Mouse (Mus musculus) neural tube, embryonic 15.5 days (tissue): Measurements from ENCODE around the gene Slc25a3. TPM values are rescaled to one million over a fixed set of nuclear protein-coding genes. Genes with fewer than 3 reads are reported as not detected.

Experiments
- ATAC-seq: fragments of 200-750 bp; cut with Nextera tagmentation; 2 replicates; pipeline ENCODE4 v1.8.0; 2017; ENCODE audit warnings: mild to moderate bottlenecking, moderate TSS enrichment, moderate library complexity; ENCODE audit not compliant: low FRiP score
- H3K27ac ChIP-seq: fragments of 300-500 bp; sonication (generic); replicated peaks from 2 replicates; pipeline ENCODE4 v1.5.1; 2015; ENCODE audit warnings: mild to moderate bottlenecking, inconsistent platforms
- H3K27me3 ChIP-seq: fragments of 300-500 bp; sonication (generic); replicated peaks from 2 replicates; pipeline ENCODE4 v1.6.1; 2015; ENCODE audit warnings: inconsistent platforms
- H3K36me3 ChIP-seq: fragments of 300-500 bp; sonication (generic); 2 replicates; pipeline ENCODE4 v1.6.1; 2015; ENCODE audit warnings: inconsistent platforms
- H3K4me1 ChIP-seq: fragments of 300-500 bp; sonication (generic); 2 replicates; pipeline ENCODE4 v1.6.1; 2015; ENCODE audit warnings: inconsistent platforms
- H3K4me2 ChIP-seq: fragments of 300-500 bp; sonication (generic); 2 replicates; pipeline ENCODE4 v1.6.1; 2015; ENCODE audit warnings: inconsistent platforms, mild to moderate bottlenecking, moderate library complexity
- H3K4me3 ChIP-seq: fragments of 300-500 bp; sonication (generic); replicated peaks from 2 replicates; pipeline ENCODE4 v1.5.1; 2015; ENCODE audit warnings: mild to moderate bottlenecking, inconsistent platforms
- H3K9ac ChIP-seq: fragments of 300-500 bp; sonication (generic); replicated peaks from 2 replicates; pipeline ENCODE4 v1.6.1; 2015; ENCODE audit warnings: mild to moderate bottlenecking, inconsistent platforms
- H3K9me3 ChIP-seq: fragments of 300-500 bp; sonication (generic); replicated peaks from 2 replicates; pipeline ENCODE4 v1.6.1; 2016; ENCODE audit warnings: inconsistent platforms
- WGBS: fragments of 180-500 bp; shearing (Covaris S2); methylation state at CpG from one replicate; pipeline ENCODE4 v1.1.7; 2015; ENCODE audit warnings: mixed read lengths; 5-methylcytosine and 5-hydroxymethylcytosine counted together
- polyA plus RNA-seq: library from polyadenylated mRNA; unstranded; fragments of >200 nt; fragmentation: Nextera tagmentation; extraction: Ambion mirVana; gene quantifications from 2 replicates; pipeline ENCODE4 v1.2.1, GENCODE M21; 2015

The Slc25a3 gene
- 595 and 628 TPM in 2 replicates for polyA plus RNA-seq

DNA sequence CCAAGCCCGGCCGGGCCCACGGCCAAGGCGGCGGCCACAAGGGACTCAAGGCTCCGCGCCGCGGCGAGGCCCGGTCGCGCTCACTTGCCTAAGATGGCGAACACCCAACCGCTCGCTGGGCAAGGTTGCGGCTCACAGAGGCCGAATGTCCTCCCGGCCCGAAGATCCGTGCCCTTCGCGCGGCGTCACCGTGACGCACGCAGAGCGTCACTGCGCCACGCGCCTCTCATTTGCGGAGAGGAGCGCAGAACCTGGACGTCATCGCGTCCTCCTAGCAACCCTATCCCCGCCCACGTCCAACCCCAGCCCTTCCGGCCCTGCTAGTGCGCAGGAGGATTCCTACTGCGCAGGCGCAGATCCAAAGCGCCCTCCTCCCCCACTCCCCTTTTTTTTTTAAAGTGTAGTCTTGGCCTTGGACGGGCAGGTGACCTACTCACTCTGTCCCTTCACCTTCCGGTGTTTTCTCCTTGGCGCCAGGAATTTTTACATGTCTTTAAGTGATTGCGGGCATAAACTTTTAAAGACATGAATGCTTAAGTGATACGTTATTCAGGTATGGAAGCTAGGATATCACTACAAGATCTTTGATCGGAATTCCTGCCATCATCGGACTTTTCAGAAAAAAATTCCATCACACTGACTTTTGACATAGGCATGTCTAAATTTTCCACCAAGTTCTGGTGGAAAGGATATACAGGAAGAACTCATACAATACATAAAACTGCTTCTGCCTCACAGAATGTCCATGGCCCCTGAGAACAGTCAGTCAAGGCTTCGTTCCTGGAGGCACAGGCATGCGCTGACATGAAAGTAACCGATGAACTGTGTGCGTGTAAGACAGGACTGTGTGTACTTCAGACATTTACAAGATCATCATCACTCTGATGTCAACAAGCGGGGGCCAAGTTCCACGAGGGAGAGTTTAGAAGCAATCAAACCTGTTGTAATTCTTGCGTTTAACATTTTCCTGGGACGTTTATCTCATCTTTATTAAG, at the start of gene Slc25a3:
Gene Slc25a3 (minus strand): TSS at position 232 of the 995 bp plus-strand sequence.
- no peaks in the 10 kb centered on the region for H3K9me3 ChIP-seq
- peak; percentile 100 for ATAC-seq
- 12% methylated on average over 59 of the region's 59 CpGs for WGBS

GRCm38 (mm10) chr10:91172329-91173100, 48.7 kb upstream of the Slc25a3 start:
- Histone ChIP-seq H3K27ac (peak overlapping the region; percentile 99), H3K4me3 (peak overlapping the region; percentile 96), H3K9ac (peak overlapping the region; percentile 98), H3K27me3 (no peaks in the 10 kb centered on the region), H3K9me3 (no peaks in the 10 kb centered on the region), H3K36me3 (no peaks in the 10 kb centered on the region), H3K4me2 (peak overlapping the region; percentile 65), H3K4me1 (peaks cover 26% of the 10 kb centered on the region)
- WGBS, result 81% methylated on average over 14 of the region's 14 CpGs
- no peak for ATAC-seq

More for the DNA sequence above, at the start of gene Slc25a3:
- Histone ChIP-seq H3K9ac (peak within 1 kb of the TSS; percentile 94), H3K4me3 (peak within 1 kb of the TSS; percentile 83), H3K36me3 (peaks cover 19% of the 10 kb centered on the region), H3K27me3 (no peaks in the 10 kb centered on the region), H3K4me2 (peak within 1 kb of the TSS; percentile 72), H3K27ac (peak within 1 kb of the TSS; percentile 97), H3K4me1 (peaks cover 27% of the 10 kb centered on the region)

GRCm38 (mm10) chr10:91171455-91172328, 47.8 kb upstream of the Slc25a3 start:
- Histone ChIP-seq H3K4me1 (peaks cover 32% of the 10 kb centered on the region), H3K9ac (peak overlapping the region; percentile 98), H3K4me2 (peak overlapping the region; percentile 65), H3K27ac (peak overlapping the region; percentile 99), H3K9me3 (no peaks in the 10 kb centered on the region), H3K27me3 (no peaks in the 10 kb centered on the region), H3K4me3 (peak overlapping the region; percentile 96), H3K36me3 (no peaks in the 10 kb centered on the region)
- ATAC-seq, result peak; percentile 97
- WGBS, result under 1% methylated on average over 68 of the region's 68 CpGs

GRCm38 (mm10) chr10:91171041-91171440, 47.2 kb upstream of the Slc25a3 start:
- Histone ChIP-seq H3K27ac (peak overlapping the region; percentile 99), H3K4me3 (peak overlapping the region; percentile 96), H3K4me2 (peak overlapping the region; percentile 65), H3K27me3 (no peaks in the 10 kb centered on the region), H3K36me3 (no peaks in the 10 kb centered on the region), H3K4me1 (peaks cover 34% of the 10 kb centered on the region), H3K9me3 (no peaks in the 10 kb centered on the region), H3K9ac (peak overlapping the region; percentile 98)
- under 1% methylated on average over 40 of the region's 59 CpGs for WGBS
- ATAC-seq, result peak; percentile 73

GRCm38 (mm10) chr10:91170143-91170941, 46.5 kb upstream of the Slc25a3 start:
- Histone ChIP-seq H3K36me3 (no peaks in the 10 kb centered on the region), H3K4me3 (peak overlapping the region; percentile 96), H3K4me1 (peaks cover 34% of the 10 kb centered on the region), H3K27ac (peak overlapping the region; percentile 99), H3K4me2 (peak overlapping the region; percentile 65), H3K9ac (peak overlapping the region; percentile 98), H3K27me3 (no peaks in the 10 kb centered on the region), H3K9me3 (no peaks in the 10 kb centered on the region)
- ATAC-seq, result peak; percentile 71
- under 1% methylated on average over 40 of the region's 50 CpGs for WGBS

GRCm38 (mm10) chr10:91169414-91170065, 45.7 kb upstream of the Slc25a3 start:
- Histone ChIP-seq H3K27ac (no peak overlapping the region), H3K4me3 (peak overlapping the region; percentile 96), H3K27me3 (no peaks in the 10 kb centered on the region), H3K4me2 (peak overlapping the region; percentile 65), H3K9ac (peak overlapping the region; percentile 98; the same call in 1 of the 2 replicates), H3K36me3 (0 out of 2 replicates have a peak, but pooled peaks cover under 1% of the 10 kb centered on the region), H3K9me3 (no peaks in the 10 kb centered on the region), H3K4me1 (peaks cover 34% of the 10 kb centered on the region)
- no peak for ATAC-seq
- WGBS, result 38% methylated on average over 17 of the region's 17 CpGs

- Histone ChIP-seq H3K36me3 (peaks cover 17% of the 10 kb centered on the region), H3K4me3 (no peak overlapping the region), H3K4me1 (peaks cover 34% of the 10 kb centered on the region), H3K4me2 (peak overlapping the region; percentile 4), H3K9me3 (no peaks in the 10 kb centered on the region), H3K27me3 (no peaks in the 10 kb centered on the region), H3K9ac (no peak overlapping the region), H3K27ac (no peak overlapping the region)
- 55% methylated on average over 7 of the region's 7 CpGs for WGBS
- ATAC-seq, result no peak
These were observed 43.5 kb upstream of the Slc25a3 start for GRCm38 (mm10) chr10:91167352-91167751.

- Histone ChIP-seq H3K9ac (no peak overlapping the region), H3K27me3 (no peaks in the 10 kb centered on the region), H3K4me1 (peaks cover 30% of the 10 kb centered on the region), H3K4me3 (no peak overlapping the region), H3K27ac (no peak overlapping the region), H3K4me2 (peak overlapping the region; percentile 4), H3K36me3 (peaks cover 22% of the 10 kb centered on the region), H3K9me3 (no peaks in the 10 kb centered on the region)
- 63% methylated on average over 5 of the region's 5 CpGs for WGBS
- ATAC-seq, result no peak
These were observed 43.0 kb upstream of the Slc25a3 start for GRCm38 (mm10) chr10:91166890-91167289.

DNA sequence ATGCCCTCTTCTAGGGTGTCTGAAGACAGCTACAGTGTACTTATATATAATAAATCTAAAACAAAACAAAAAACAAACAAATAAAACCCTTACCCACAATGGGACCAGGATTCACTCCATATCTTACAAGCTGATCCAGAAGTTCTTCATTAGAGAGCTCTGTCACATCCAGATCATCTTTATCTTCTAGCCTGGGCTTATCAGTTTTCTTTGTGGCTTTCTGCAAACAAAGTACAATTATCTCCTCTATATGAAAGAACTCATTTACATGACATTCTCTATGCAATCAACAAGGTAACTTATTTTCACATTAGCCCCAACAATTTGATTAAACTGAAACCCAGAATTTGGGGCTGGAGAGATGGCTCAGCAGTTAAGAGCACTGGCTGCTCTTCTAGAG, 42.0 kb upstream of the Slc25a3 start:
- no peak overlapping the region for H3K27ac ChIP-seq
- H3K4me1 ChIP-seq, result peaks cover 30% of the 10 kb centered on the region
- H3K9me3 ChIP-seq, result no peaks in the 10 kb centered on the region
- H3K9ac ChIP-seq, result no peak overlapping the region
- no peak overlapping the region for H3K4me3 ChIP-seq
- ATAC-seq, result no peak
- H3K36me3 ChIP-seq, result peaks cover 32% of the 10 kb centered on the region
- no peak overlapping the region for H3K4me2 ChIP-seq
- no peaks in the 10 kb centered on the region for H3K27me3 ChIP-seq

DNA sequence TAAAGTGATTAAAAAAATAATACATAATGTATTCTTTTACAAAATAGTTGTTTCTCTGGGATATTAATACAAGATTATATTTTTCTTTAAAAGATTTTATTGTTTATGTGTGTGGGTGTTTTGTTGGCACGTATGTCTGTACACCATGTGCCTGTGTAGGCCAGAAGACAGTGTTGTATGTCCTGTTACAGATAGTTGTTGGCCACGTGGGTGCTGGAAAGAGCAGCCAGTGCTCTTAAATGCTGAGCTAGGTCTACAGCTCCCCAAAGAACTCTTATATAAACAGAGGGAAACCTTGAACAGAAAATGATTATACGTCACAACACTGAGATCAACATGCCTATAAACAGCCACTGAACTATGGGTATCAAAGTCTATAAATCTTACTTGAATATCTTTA, 40.6 kb upstream of the Slc25a3 start:
- 69% methylated on average over 3 of the region's 3 CpGs for WGBS
- ATAC-seq, result no peak

More for the DNA sequence above, 40.6 kb upstream of the Slc25a3 start:
- H3K9ac ChIP-seq, result no peak overlapping the region
- peaks cover 41% of the 10 kb centered on the region for H3K36me3 ChIP-seq
- no peak overlapping the region for H3K27ac ChIP-seq
- H3K4me2 ChIP-seq, result no peak overlapping the region
- no peaks in the 10 kb centered on the region for H3K27me3 ChIP-seq
- peaks cover 25% of the 10 kb centered on the region for H3K4me1 ChIP-seq
- H3K4me3 ChIP-seq, result no peak overlapping the region
- H3K9me3 ChIP-seq, result no peaks in the 10 kb centered on the region
